Mouse (Mus musculus) bone marrow macrophage, adult 2 months (primary cell): ENCODE results near the gene Ociad1. TPM values are rescaled to one million over a fixed set of nuclear protein-coding genes. Genes with fewer than 3 reads are reported as not detected.

ENCODE experiments used
- H3K27ac ChIP-seq: 2 replicates; pipeline ENCODE4 v1.5.1; 2012; ENCODE audit warnings: low read depth, low read length; ENCODE audit not compliant: insufficient read depth
- H3K4me1 ChIP-seq: 2 replicates; pipeline ENCODE4 v1.6.1; 2012; ENCODE audit warnings: low read length; ENCODE audit not compliant: control insufficient read depth, insufficient read depth
- H3K4me3 ChIP-seq: 2 replicates; pipeline ENCODE4 v1.5.1; 2012; ENCODE audit warnings: mild to moderate bottlenecking, low read length, moderate library complexity; ENCODE audit not compliant: insufficient read depth
- CTCF ChIP-seq: IDR thresholded peaks from 2 replicates; pipeline ENCODE4 v1.5.1; 2012; ENCODE audit warnings: low read depth, mild to moderate bottlenecking, low read length, moderate library complexity
- POLR2A ChIP-seq: IDR thresholded peaks from 2 replicates; pipeline ENCODE4 v1.6.1; 2012; ENCODE audit warnings: mild to moderate bottlenecking, low read depth, low read length, borderline replicate concordance
- polyA plus RNA-seq: library from polyadenylated mRNA; stranded (reverse); fragments of >200 nt; gene quantifications from 2 replicates; pipeline ENCODE4 v1.2.4, GENCODE M21; 2012; ENCODE audit not compliant: missing spikeins, insufficient read depth, insufficient read length

Gene Ociad1
- polyA plus RNA-seq, 1 experiment: 286 TPM

GRCm38 (mm10) chr5:73284046-73284445 lies 8.5 kb upstream of the Ociad1 start:
- peaks cover 21% of the 10 kb centered on the region for H3K4me1 ChIP-seq
- TF ChIP-seq CTCF: no peak
- TF ChIP-seq POLR2A: no peak
- H3K4me3 ChIP-seq: no peak overlapping the region
- H3K27ac ChIP-seq: no peak overlapping the region

- no peak for TF ChIP-seq POLR2A
- Histone ChIP-seq H3K4me1 (peaks cover 15% of the 10 kb centered on the region), H3K4me3 (no peak overlapping the region), H3K27ac (no peak overlapping the region)
Observed at GRCm38 (mm10) chr5:73285470-73285978, 7.1 kb upstream of the Ociad1 start.

- H3K4me3 ChIP-seq: no peak overlapping the region
- H3K4me1 ChIP-seq: peaks cover 15% of the 10 kb centered on the region
- TF ChIP-seq POLR2A: no peak
- no peak for TF ChIP-seq CTCF
- H3K27ac ChIP-seq: no peak overlapping the region
Observed at GRCm38 (mm10) chr5:73286603-73287002, 6.0 kb upstream of the Ociad1 start.

- H3K4me3 ChIP-seq: no peak overlapping the region
- TF ChIP-seq POLR2A: no peak
- no peak for TF ChIP-seq CTCF
- H3K27ac ChIP-seq: no peak overlapping the region
- peaks cover 21% of the 10 kb centered on the region for H3K4me1 ChIP-seq
Observed at GRCm38 (mm10) chr5:73289900-73290299, 2.7 kb upstream of the Ociad1 start.

GRCm38 (mm10) chr5:73293458-73293827 lies 859 bp downstream of the Ociad1 start:
- Histone ChIP-seq H3K4me1 (peaks cover 8% of the 10 kb centered on the region), H3K27ac (peak overlapping the region; percentile 80; the same call in 1 of the 2 replicates)
- TF ChIP-seq CTCF (no peak), POLR2A (no peak)

GRCm38 (mm10) chr5:73295016-73295415 lies 2.4 kb downstream of the Ociad1 start:
- Histone ChIP-seq H3K4me1 (peaks cover 8% of the 10 kb centered on the region), H3K27ac (no peak overlapping the region), H3K4me3 (no peak overlapping the region)
- no peak for TF ChIP-seq CTCF
- no peak for TF ChIP-seq POLR2A

More at GRCm38 (mm10) chr5:73293458-73293827, 859 bp downstream of the Ociad1 start:
- peak overlapping the region; percentile 99 for H3K4me3 ChIP-seq

- Histone ChIP-seq H3K27ac (no peak overlapping the region), H3K4me3 (no peak overlapping the region), H3K4me1 (peaks cover 8% of the 10 kb centered on the region)
- no peak for TF ChIP-seq POLR2A
- TF ChIP-seq CTCF: no peak
Observed at GRCm38 (mm10) chr5:73295916-73296315, 3.3 kb downstream of the Ociad1 start.

GRCm38 (mm10) chr5:73301601-73302307 lies 9.2 kb downstream of the Ociad1 start:
- no peak for TF ChIP-seq CTCF
- TF ChIP-seq POLR2A: no peak
- peaks cover 3% of the 10 kb centered on the region; the same call in 1 of the 2 replicates for H3K4me1 ChIP-seq
- H3K4me3 ChIP-seq: no peak overlapping the region
- no peak overlapping the region for H3K27ac ChIP-seq

- no peak overlapping the region for H3K27ac ChIP-seq
- no peak overlapping the region for H3K4me3 ChIP-seq
- no peak for TF ChIP-seq CTCF
- no peak for TF ChIP-seq POLR2A
- H3K4me1 ChIP-seq: peaks cover 5% of the 10 kb centered on the region; the same call in 1 of the 2 replicates
Observed at GRCm38 (mm10) chr5:73304507-73304906, 11.9 kb downstream of the Ociad1 start.

GRCm38 (mm10) chr5:73306486-73306885 lies 13.9 kb downstream of the Ociad1 start:
- no peak overlapping the region for H3K27ac ChIP-seq
- H3K4me1 ChIP-seq: peaks cover 4% of the 10 kb centered on the region; the same call in 1 of the 2 replicates
- H3K4me3 ChIP-seq: no peak overlapping the region
- TF ChIP-seq POLR2A (no peak), CTCF (no peak)

- no peak for TF ChIP-seq CTCF
- TF ChIP-seq POLR2A: no peak
- Histone ChIP-seq H3K4me3 (no peak overlapping the region), H3K4me1 (0 out of 2 replicates have a peak, but pooled peaks cover 2% of the 10 kb centered on the region), H3K27ac (no peak overlapping the region)
Observed at GRCm38 (mm10) chr5:73307297-73307696, 14.7 kb downstream of the Ociad1 start.
